Mouse (Mus musculus): ENCODE measurements around the gene Clk4. TPM values are rescaled to one million over a fixed set of nuclear protein-coding genes. Genes with fewer than 3 reads are reported as not detected.

Gene Clk4
- polyA plus RNA-seq, 1 experiment from 2014 or later = 90.0 TPM

DNA sequence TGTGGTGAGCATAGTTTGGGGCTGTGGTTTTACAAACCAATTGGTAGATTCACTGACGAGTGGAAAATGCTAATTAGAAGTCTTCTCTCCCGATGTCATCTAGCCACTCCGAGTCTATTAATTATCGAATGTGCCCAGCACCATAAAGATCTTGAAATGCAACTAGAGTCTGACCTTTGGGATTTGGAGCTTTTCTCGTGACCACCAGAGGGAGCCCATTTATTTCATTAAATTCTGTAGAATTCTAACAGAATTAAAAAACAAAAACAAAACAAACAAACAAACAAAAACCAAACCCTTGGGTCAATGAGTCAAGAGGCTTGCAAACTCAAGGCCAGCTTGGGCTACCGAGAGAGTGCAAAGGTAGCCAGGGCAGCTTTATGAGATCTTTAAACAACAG is 65.4 kb downstream of the Clk4 start:
- Histone ChIP-seq H3K36me3 (ENCODE audit: insufficient read depth, low read length) (no peaks in the 10 kb centered on the region), H3K4me2 (ENCODE audit: low read length) (no peak overlapping the region), H3K4me3 (replicated peaks; ENCODE audit: low read depth, low read length) (no peak overlapping the region), H3K4me1 (replicated peaks; ENCODE audit: insufficient read depth, low read length) (no peaks in the 10 kb centered on the region), H3K9me3 (replicated peaks; ENCODE audit: low read length) (no peaks in the 10 kb centered on the region), H3K9ac (ENCODE audit: low read depth, low read length) (no peak overlapping the region), H3K27ac (no peak overlapping the region), H3K27me3 (ENCODE audit: insufficient read depth, low read length) (no peaks in the 10 kb centered on the region)
- ATAC-seq (replicated peaks; ENCODE audit: low FRiP score, low read depth) = no peak
- peak; percentile 68 for TF ChIP-seq CTCF (IDR thresholded peaks at IDR 0.05; ENCODE audit: low read depth)
- WGBS = 55% methylated on average over 6 of the region's 6 CpGs
- peak; percentile 40 for DNase-seq (ENCODE audit: low spot score)

DNA sequence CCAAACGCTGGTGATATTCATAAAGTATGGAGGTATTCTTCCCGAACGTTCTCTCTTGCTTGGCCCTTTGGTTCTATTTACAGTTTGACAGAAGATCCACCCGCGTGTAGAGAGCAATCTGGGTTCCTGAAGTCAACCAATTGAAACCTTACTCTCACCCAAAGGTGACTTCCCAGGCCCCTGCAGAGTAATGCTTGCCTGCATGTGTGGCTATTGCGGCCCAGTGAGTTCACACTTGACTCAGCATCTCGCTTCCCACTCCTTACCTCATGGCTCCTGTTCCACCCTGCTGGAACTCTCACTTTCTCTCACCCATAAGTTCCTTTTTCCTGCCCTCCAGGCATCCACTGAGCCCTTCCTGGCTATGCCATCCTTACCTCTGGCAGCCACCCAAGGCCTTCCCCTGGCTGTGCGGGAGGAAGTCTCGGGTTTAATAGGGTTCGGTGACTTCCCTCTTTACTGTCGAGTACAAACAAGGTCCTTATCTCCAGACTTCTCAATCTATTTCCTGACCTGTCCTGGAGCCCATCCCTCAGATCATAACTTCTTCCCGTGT is 66.9 kb downstream of the Clk4 start:
- Histone ChIP-seq H3K4me2 (ENCODE audit: low read length) (no peak overlapping the region), H3K9ac (ENCODE audit: low read depth, low read length) (no peak overlapping the region), H3K27ac (no peak overlapping the region), H3K9me3 (replicated peaks; ENCODE audit: low read length) (no peaks in the 10 kb centered on the region), H3K4me1 (replicated peaks; ENCODE audit: insufficient read depth, low read length) (no peaks in the 10 kb centered on the region), H3K27me3 (ENCODE audit: insufficient read depth, low read length) (no peaks in the 10 kb centered on the region), H3K36me3 (ENCODE audit: insufficient read depth, low read length) (no peaks in the 10 kb centered on the region), H3K4me3 (replicated peaks; ENCODE audit: low read depth, low read length) (no peak overlapping the region)
- TF ChIP-seq CTCF (IDR thresholded peaks at IDR 0.05; ENCODE audit: low read depth) = no peak
- ATAC-seq (replicated peaks; ENCODE audit: low FRiP score, low read depth) (no peak), DNase-seq (ENCODE audit: low spot score) (no peak)
- WGBS = 66% methylated on average over 12 of the region's 12 CpGs

DNA sequence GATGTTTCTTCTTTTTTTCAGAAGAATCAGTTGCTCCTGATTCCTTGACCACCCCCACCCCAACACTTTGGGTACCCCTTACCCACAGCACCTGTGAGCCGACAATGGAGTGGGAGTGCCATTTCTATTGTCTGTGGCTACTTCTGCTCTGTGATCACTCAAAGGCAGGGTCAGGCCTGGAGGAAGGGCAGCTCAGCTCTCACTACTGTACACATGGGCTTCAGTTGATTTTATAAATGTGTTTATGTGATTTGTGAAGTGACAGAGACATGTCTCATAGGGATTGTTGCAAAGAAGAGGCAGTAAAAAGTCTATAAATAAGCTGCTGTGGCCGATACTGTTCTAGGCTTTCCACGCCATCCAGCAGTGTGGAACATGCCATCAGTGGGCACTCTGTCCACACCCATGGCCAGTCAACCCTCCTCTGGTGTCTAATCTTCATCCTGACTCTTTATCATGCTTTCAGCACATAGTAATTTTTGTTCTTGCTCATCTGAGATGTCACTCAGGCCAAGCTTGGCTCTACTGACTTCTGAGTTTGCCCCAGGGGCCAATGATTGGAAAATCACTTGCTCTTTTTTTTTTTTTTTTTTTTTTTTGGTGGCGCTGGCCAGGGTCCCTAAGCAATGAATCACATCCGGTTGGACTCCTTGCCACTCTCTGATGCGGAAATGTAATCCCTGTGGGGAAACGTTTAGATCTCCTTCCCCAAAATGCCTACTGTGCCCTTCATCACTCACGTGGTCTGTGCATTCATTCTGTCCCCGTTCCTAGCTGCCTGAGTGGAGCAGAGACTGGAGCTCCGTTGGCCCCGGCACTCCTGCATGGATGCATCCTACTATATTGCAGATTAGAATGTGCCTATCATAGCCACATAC is 68.5 kb downstream of the Clk4 start:
- Histone ChIP-seq H3K9ac (ENCODE audit: low read depth, low read length) (no peak overlapping the region), H3K4me3 (replicated peaks; ENCODE audit: low read depth, low read length) (no peak overlapping the region), H3K27me3 (ENCODE audit: insufficient read depth, low read length) (no peaks in the 10 kb centered on the region), H3K4me1 (replicated peaks; ENCODE audit: insufficient read depth, low read length) (no peaks in the 10 kb centered on the region), H3K9me3 (replicated peaks; ENCODE audit: low read length) (no peaks in the 10 kb centered on the region), H3K27ac (no peak overlapping the region), H3K36me3 (ENCODE audit: insufficient read depth, low read length) (no peaks in the 10 kb centered on the region), H3K4me2 (ENCODE audit: low read length) (no peak overlapping the region)
- no peak for ATAC-seq (replicated peaks; ENCODE audit: low FRiP score, low read depth)
- no peak for TF ChIP-seq CTCF (IDR thresholded peaks at IDR 0.05; ENCODE audit: low read depth)
- no peak for DNase-seq (ENCODE audit: low spot score)
- 62% methylated on average over 11 of the region's 11 CpGs for WGBS

Other genes starting within 250 kb of the Clk4 start
- gene Olfr54, start 247.5 kb upstream of the Clk4 start, polyA plus RNA-seq (2015; fragmentation: Nextera tagmentation; extraction: Ambion mirVana) = not detected in 2 replicates
- gene Olfr1375, start 213.6 kb upstream of the Clk4 start, polyA plus RNA-seq (2015; fragmentation: Nextera tagmentation; extraction: Ambion mirVana) = not detected in 2 replicates
- 9.2 and 10.9 TPM in 2 replicates for gene Zfp354a, start 202.5 kb upstream of the Clk4 start, polyA plus RNA-seq (2015; fragmentation: Nextera tagmentation; extraction: Ambion mirVana)
- not detected in 2 replicates for gene Gm12569, start 41.3 kb upstream of the Clk4 start, polyA plus RNA-seq (2015; fragmentation: Nextera tagmentation; extraction: Ambion mirVana)
- 0.74 and 1.0 TPM in 2 replicates for gene BC049762, start 1.3 kb downstream of the Clk4 start, polyA plus RNA-seq (2015; fragmentation: Nextera tagmentation; extraction: Ambion mirVana)
- 6.0 and 6.8 TPM in 2 replicates for gene Col23a1, start 28.2 kb downstream of the Clk4 start, polyA plus RNA-seq (2015; fragmentation: Nextera tagmentation; extraction: Ambion mirVana)

Data from kidney, postnatal 0 days (tissue).